Mouse (Mus musculus): ENCODE data around the gene Blcap.

DNA sequence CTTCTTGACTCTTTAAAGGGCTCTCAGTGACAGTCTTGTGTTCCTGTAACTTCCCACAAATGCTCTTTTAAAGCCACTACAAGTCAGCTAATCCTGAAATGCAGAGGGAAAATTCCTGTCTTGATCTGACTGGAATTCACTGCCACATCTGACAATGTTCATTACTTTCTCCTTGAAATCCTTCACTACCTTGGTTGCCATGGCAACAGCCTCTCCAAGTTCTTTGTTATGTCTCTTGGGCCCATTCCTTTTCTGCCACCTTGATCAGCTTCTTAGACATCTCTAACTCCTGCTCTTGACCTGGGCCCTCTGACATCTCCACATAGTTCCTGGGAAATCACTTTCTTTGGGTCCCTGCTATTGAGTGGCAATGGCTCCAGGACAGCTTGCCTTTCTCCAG, 24.4 kb downstream of the Blcap start:
- TF ChIP-seq EP300 (IDR thresholded peaks at IDR 0.05; ENCODE audit: insufficient read depth, low read depth, low read length) (no peak), CTCF (IDR thresholded peaks at IDR 0.05; ENCODE audit: low read depth, low read length) (no peak)
